Mouse (Mus musculus): ENCODE data around the gene Sumf1.
A peak's percentile ranks its signal among the peaks of the same experiment; 100 is the strongest.

Sumf1 gene

DNA sequence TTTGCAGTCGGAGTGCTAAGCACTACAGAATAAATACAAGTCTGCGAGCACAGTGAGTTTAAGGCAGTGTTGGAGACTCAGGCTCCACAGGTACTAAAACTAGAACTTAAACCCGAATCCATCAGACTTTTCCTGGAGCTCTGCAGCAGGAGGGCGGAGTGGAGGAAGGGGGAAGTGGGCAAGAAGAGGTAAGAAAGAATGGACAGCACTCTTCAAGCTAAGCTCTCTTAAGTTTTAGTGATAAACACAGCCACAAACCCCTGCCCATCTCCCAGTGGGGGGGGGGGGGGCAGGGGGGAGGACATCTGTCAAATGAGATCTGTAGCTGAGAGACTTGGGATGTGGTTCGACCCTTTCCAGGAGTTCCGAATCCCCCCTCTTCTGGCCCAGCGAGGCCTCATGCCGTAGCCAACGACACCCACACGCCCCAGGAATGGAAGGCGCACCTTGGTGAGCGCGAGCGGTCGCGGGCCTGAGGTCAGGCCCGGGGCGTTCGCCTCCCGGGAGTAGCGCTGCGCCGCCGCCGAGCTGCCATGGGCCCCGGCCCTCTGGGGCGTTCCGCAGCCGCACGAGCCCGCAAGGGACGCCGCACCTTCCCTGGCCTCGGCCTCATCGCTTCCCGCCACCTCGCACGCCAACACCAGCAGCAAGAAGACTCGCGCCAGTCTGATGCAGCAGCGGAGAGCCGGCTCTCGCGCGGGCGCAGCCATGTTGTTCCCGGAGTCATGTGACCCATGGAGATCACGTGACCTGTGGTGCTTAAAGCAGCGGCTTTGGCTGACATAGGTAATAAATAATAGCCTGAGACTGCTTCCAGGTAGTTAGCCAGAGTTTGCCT, at the start of gene Sumf1:
Gene Sumf1 (minus strand): TSS at position 736 of the 838 bp plus-strand sequence.
- peak; percentile 96 for DNase-seq (ENCODE audit: low read depth, low spot score)

DNA sequence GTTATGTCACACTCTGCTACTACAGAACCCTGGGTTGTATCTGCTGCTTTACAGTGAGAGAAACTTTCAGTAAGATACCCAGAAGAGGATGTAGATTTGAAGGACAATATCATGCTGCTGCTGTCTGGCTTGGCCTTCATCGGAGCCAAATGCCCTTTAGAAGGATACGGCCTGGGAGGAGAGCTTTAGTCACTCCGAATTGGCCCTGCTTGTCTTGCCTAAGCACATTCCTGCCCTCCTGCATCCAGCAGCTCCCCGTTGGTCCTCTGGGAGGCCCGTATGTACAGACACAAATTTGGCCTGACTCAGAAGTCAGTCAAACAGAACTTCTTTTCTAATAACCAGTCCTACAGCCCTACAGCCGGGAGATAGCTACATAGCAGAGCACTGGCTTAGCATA, 49.2 kb upstream of the Sumf1 start:
- peak; percentile 17 for DNase-seq (ENCODE audit: low read depth, low spot score)

DNA sequence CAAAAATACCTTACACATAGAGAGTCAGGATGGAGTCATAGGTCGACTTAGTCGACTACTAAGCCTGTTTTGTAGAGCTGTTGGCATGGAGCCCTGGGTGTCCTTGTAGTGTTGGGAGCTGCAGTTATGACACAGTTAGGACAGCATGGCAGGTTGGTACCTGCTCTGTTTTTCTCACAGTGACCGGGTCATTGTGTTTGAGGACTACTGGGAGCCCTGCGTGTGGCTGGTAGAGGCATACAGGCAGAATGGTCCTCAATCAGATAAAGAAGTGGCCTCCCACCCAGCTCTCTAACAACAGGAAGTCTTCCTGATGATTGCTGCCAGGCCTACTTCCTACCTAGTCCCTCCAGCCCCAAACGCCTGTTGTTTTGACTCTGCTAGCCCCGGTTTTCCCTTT, 47.7 kb upstream of the Sumf1 start:
- no peak for DNase-seq (ENCODE audit: low read depth, low spot score)

DNA sequence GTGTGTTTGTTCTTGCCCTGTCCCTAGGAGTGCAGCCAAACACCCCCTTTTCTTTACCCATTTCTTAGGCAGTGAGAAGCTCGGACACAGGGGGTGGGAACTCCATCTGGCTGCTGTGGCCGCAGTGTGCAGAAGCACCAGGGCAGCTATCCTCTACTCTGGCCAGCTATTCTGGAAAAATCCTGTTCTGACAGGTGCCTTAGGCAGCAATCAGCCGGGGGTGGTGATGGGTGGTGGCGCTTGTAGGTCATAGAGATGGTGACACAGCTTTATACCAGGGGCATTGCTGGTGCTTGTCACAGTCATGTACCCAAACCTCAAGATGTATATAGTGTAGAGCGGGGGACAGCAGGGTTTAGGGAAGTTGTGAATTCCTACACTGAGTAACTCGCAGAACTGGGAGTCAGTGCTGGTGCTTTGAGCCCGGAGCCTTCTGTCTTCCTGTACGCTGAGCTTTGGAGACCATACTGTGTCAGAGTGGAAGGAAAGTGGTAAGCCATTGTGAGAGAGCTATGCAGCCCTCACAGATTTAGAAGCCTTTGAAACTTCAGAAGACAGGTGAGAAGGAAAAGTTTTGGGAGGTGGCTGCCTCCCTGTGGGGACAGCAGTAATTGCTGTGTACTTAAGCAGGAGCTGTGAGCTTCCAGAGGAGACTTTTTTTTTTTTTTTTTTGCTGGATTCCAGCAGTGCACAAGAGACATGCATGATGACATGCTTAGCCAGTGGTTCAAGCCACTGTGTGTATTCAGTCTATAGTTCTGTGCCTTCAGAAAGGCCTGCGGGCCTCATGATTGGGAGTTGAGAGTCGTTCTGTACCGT, 46.7 kb upstream of the Sumf1 start:
- peak; percentile 35 for DNase-seq (ENCODE audit: low read depth, low spot score)

DNA sequence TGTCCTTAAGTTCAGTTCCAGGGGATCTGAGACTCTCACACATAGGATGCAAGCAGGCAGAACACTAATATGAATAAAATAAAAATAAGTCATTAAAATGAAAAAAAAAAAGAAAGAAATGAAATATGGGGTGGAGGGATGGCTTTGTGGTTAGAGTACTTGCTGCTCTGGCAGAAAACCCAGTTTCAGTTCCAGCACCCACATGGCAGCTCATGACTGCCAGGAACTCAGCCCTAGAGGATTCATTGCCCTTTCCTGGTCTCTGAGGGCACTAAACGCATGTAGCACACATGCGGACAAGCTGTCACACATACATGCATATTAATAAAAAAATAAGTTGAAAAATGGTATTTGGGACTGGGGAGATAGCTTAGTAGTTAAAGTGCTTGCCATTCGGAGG, 45.2 kb upstream of the Sumf1 start:
- no peak for DNase-seq (ENCODE audit: low read depth, low spot score)

DNA sequence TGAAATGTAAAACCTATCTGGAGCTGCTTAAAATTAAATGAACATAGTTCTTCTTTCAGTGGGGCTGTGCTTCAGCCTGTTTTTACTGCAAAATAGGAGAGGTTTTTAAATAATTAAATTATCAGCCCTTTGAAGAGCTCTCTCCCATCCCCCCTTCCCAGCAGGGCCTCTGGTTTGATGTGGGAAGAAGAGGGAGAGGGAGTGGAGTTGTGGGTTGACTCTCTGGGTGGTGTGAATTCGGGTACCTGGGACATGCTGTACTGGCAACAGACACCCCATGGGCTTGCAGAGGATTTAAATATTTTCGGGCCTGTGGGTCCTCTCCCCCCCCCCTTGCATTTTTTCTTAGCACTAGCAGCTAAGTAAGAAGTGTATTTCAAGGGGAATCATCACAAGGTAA, 43.2 kb upstream of the Sumf1 start:
- no peak for DNase-seq (ENCODE audit: low read depth, low spot score)

DNA sequence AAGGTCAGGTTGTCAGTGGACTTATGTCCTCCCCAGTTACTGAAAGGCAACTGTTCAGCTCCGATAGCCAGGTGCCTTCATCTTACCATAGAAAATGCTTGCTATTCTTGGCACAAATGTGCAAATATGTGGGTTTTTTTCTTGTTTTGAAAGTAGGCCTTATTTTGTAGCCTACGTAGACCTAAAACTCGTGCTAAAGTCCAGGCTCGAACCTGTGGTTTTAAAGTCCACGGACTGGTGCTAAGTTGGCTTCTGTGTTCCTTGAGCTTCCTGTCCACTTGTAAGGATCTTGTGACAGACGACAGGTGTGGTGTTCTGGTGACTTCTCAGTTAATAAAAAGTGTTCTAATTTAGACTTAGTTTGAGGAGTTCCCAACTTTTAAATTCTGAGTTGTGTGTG, 42.7 kb upstream of the Sumf1 start:
- DNase-seq (ENCODE audit: low read depth, low spot score): no peak

DNA sequence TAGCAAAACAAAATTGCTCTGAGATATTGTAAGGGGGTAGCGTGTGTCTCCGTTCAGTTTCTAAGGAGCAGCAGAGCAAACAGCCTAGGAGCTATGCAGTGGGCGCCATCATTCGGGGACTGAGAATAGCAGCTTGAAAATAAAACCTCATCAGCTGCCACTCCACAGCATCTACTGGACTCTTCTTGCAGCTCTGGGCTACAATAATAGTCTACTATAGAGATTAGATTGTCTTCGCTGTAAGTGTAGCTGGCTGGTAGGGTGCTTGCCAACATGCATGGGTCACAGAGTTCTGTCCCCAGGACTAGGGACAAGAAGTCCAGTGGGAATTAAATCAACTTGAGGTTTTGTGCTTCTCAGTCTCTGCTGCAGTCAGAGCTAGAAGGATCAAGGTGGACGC, 42.1 kb upstream of the Sumf1 start:
- DNase-seq (ENCODE audit: low read depth, low spot score): no peak

DNA sequence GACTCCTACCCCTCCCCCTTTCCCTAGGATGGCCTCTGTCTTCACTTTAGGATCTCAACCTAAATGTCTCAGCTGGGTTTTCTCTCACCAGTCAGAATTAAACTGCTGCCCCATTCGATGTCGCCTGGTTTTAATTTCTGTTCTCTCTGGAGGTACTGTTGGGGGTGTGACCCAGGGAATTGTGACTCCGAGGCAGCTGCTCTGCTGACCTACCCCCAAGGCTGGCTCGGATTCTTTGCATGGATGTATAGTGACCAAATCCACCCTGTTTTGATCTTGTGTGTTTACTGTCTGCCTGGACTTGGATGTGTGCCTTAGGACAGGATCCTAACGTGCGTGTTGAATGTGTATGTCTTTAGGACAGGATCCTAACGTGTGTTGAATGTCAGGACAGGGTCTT, 40.8 kb upstream of the Sumf1 start:
- DNase-seq (ENCODE audit: low read depth, low spot score): no peak

DNA sequence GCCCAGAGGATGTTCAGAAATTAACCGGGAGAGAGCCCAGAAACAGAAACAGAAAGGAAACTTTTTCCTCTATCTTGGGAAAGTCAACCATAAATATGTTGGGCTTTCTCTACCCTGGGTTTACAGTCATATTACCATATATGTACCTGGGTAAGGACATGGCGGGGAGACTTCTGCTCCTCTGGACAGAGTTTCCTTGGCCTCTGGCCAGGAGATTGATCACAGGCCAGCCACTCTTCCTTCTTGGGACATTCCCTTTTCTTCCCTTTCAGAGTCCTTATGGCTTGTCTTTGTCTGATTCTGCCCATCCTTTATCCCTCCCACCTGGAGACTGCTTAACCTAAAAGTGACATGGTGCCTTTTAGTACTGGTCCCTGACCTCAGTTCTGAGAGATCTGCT, 39.6 kb upstream of the Sumf1 start:
- DNase-seq (ENCODE audit: low read depth, low spot score): no peak

DNA sequence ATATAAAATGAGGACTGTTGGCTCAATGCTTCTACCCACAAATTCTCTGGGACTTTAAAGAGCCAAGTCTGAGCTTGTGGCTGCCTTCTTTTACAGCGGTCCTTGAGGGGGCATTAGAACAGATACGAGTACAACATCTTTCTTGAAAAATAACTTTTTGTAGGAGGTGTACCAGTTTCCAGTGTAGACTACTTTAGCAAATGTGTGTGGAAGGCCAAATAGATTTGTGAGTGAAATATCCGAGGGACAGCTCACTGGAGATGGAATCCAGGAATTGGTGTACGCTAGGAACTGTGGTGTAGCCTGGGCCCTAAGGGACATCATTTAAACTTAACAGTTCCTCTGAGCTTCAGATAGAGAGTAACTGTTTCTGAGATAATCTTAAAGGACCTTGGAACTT, 39.0 kb upstream of the Sumf1 start:
- no peak for DNase-seq (ENCODE audit: low read depth, low spot score)

DNA sequence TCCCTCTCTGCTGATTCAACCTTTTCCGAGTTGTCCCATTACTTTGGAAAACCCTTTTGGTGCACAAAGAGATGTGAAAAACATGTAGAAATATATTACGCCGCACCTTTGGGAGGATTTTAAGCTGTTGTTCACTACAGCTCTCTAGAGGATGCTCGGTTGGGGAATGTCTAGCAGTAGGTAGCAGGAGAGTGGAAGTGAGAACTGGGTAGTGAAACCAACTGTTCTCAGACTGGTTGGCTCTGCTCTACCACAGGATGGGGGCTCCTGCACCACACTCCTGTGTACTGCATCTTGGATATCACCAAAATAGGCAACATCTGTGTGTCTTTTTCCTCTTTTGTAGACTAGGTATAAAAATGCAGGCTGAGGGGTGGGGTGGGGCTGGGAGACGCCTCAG, 37.5 kb upstream of the Sumf1 start:
- DNase-seq (ENCODE audit: low read depth, low spot score): no peak

DNA sequence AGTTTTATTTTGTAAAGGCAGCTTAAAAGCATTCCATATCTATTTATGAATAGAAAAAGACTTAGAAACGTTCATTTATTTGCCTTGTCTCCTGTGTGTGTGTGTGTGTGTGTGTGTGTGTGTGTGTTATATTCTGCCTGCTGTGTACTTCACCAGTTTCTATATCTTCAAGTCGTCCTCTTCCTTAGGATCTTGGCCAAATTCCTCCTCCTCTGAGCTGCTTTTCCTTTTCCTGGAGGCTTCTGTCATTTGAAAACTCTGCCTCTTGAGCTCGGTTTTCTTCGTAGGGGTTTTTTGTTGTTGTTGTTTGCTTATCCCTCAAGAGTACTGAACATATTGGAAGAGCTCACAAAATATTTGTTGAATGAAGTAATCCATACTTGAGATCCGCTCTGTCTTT, 37.1 kb upstream of the Sumf1 start:
- DNase-seq (ENCODE audit: low read depth, low spot score): no peak

DNA sequence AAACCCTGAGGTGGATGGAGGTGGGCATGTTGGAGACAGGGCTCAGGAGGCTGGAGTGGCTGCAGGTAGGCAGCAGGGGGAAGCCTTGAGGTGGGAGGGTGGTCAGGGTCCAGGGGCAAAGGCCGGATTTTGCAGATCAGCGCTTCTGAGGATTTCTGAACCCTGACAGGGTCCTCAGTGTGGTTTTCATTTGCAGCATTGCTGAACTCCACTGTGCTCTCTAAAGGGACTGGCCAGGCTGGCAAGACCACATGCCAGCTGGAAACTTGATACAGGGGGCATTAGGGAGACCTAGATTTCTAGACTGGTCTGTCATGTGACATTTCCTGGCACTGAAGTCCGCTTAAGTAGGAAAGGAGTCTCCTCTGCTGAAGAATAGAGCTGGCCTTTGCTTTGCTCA, 32.6 kb upstream of the Sumf1 start:
- no peak for DNase-seq (ENCODE audit: low read depth, low spot score)

DNA sequence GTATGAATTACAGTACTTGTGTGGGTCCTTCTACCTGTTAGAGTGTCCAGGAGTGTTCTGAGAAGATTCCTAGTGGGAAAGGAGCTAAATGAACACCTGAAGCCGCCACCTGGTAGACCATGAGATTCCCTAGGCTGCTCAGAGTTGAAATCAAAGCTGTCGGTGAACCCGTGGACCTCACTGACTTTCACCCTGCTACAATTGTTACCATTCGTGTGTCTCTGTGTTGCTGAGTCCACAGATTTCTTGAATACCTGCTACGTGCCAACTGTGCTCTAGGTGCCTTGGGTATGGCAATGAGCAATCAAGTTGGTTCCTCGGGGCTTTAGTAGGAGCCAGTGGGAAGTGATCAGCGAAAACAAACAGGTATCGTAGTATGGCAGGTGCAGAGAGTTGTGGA, 31.4 kb upstream of the Sumf1 start:
- DNase-seq (ENCODE audit: low read depth, low spot score): no peak

DNA sequence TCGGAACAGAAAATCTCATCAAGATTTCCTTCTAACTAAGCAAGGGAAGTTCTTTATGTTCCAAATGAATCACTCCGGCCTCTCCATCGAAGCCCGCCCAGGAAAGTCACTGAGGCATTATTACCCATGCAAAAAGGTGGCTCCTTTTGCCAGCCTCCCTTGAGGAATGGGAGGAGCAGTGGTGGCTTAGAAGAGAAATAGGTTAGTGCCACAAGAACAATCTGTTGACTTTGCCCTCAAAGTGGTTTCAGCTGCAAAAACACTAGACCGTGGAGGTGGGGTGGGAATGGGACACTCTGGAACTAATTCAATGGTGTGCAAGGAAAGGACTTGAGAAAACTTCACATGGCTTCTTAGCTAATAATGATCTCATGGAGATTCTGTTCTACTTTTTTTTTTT, 30.7 kb upstream of the Sumf1 start:
- DNase-seq (ENCODE audit: low read depth, low spot score): no peak

DNA sequence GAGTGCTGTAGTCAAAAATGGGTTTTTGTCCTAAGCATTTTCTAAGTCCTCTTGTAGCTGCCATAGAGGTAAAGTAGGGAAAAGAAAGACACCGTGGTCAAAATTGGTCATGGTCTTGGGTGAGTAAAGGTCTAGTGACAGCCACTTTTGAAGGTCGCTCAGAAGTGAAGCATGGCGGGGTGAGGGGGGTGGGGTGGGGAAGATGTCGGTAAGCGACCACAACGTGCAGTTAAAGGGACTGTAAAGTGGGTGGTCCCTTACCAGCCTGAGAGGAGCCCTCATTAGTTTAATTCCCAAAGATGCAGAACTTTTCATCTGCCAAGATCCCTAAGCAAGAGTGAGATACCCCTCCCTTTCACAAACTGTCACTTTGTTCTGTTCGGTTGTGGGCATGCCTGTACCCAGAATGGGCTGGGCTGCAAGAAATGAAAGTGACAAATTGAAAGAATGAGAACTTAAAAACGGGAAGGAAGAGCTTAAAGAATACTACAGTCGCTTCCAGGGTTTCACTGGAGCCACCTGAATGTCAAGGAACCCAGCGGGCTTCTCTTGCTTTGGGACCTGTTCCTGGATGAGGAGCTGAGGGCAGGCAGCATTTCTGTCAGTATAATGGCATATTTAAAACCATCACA, 29.0 kb upstream of the Sumf1 start:
- DNase-seq (ENCODE audit: low read depth, low spot score): no peak

DNA sequence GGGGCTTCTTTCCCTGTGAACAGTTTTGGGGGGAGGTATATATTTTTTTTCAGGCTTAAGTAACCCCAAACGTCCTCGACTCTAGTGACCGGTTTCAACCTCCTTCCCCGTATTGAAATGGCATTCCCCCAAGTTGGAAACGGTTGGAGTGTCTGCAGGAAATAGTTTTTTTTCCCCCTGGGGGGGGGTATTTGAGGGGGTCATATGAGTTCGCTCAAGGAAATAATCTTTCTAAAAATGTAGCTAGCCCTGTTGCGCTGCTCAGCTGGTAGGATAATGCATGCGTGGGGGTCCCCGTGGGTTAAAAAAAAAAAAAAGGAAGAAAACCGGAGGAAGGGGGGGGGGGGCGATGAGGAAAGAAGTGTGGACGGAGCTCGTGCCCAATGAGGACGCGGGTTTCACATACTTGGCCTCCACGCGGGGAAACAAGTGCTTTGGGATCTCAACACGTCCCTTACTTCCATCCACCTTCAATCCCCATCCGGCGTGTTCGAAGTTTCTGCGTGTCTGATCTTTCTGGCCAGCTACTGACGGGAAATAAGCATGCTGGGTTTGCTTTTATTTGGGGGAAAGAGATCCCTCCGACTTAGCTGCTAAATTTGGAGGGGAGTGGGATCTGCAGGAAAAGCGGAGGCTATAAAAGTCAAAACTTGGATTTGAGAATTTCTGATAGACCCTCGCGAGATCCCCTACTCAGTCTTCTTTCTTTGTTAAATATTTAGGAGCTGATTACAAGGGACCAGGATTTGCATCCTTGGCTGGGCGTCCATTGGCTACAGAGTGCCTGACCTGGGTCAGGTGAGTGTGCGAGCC, 28.3 kb upstream of the Sumf1 start:
- DNase-seq (ENCODE audit: low read depth, low spot score): peak; percentile 40

DNA sequence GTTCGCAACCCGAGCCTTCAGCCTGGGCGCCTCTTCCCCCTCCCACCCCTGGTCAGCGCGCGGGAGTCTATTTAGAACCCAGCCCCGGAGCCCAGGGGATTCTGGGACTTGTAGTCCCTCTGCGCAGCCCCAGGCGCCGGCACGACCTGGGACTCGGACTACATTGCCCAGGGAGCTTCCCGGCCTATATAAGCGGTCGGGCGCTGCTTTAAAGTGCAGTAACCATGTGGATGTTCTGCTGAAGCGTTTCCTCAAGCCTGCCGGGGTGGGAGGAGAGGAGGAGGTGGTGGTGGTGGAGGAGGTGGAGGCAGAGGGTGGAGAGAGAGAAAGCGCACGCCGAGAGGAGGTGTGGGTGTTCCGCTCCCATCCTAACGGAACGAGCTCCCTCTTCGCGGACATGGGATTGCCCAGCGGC, 27.5 kb upstream of the Sumf1 start, which contains the start of gene Itpr1:
Gene Itpr1 (plus strand): TSS at position 216 of the 415 bp plus-strand sequence.
- peak; percentile 100 for DNase-seq (ENCODE audit: low read depth, low spot score)

DNA sequence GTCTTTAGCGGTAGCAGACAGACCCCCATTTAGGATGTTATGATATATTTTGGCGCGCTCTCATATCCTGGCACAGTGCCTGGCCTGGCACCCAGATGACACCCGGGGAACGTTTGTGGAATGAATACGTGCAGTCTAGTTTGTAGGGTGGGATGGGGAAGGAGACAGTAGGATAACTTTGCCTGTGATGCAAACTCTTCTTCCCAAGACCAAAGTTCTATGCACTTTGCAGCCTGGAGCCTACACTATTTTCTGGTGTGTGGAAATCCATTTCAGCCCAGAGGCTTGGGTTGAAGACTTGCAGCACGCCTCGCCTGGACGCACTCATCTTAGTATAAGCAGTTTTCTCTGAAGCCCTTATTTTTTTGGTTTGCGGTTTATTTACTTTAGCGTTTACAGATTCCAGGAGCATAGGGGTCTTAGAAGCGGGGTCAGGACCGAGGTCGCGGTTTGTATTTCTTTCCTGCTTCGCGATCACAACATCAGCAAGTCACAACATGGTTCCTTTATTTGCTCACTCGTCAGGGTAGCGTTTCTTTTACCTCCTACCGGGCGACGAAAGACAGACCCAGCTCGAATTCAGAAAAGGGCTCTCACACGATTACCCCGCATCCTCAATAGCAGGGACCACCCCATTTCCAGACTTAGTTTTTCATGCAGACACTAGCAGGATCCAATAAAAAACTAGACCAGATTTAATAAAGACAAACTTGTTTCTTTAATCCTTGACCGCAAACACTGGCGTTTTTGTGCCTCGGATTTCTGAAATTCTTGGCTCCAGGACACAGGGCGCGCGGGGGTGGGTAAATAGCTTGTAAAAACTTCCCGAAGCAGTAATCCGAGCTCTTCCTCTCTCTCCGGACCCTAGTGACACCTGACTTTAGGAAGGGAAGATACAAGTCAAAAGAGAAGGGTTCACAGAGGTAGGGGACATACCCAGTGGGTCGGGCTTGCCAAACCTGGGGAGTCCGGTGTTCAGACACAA, 26.8 kb upstream of the Sumf1 start:
- peak; percentile 32 for DNase-seq (ENCODE audit: low read depth, low spot score)
